Mouse (Mus musculus) gastrocnemius, postnatal 10 days (tissue): ENCODE measurements around the gene Phf11a. TPM values are rescaled to one million over a fixed set of nuclear protein-coding genes. Genes with fewer than 3 reads are reported as not detected.
"Not testable (repeated sequence)": the region's sequence is repeated elsewhere in the genome, so short reads cannot be mapped to it uniquely, and the experiment has no call there.

Source experiments
- DNase-seq: peaks from one replicate; pipeline ENCODE4 v3.0.0; 2021; ENCODE audit warnings: mixed read lengths
- long read RNA-seq, 2 experiments: library from polyadenylated mRNA; stranded (forward); transcript quantifications; one replicate each; pipeline ENCODE4 v2.0.0; 2021
- total RNA-seq, 2 experiments: library from RNA; stranded (reverse); gene quantifications; 2 replicates each; pipeline ENCODE4 v1.2.3; 2021

Gene Phf11a
- total RNA-seq, result not detected
- long read RNA-seq, experiment 1, result 0 reads
- long read RNA-seq, experiment 2, result 0 reads

DNA sequence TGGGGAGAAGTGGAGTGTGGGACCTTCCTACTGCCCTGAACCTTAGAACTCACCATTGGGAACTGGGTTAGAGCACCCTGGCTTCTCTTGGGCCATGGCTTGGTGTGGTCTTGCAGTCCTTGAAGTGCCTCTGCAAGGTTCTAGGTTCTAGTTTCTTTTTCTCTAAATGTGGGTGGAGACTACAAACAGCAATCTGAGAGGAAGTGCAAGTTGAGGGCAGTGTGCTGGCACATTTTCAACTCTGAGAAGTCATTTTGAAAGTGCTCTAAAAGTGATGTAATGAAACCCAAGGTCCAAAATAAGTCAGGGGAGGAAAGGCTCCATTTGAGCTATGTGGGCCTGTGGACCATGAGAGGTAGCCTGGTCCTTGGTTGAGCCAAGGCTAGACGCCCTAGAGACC, at the start of gene Phf11a:
Gene Phf11a (minus strand): TSS at position 132 of the 400 bp plus-strand sequence.
- not testable (repeated sequence) for DNase-seq

DNA sequence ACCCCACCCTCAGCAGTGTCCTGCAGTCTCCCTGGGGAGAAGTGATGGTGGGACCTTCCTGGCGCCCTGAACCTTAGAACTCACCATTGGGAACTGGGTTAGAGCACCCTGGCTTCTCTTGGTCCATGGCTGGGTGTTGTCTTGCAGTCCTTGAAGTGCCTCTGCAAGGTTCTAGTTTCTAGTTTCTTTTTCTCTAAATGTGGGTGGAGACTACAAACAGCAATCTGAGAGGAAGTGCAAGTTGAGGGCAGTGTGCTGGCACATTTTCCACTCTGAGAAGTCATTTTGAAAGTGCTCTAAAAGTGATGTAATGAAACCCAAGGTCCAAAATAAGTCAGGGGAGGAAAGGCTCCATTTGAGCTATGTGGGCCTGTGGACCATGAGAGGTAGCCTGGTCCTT, 43.9 kb upstream of the Phf11a start, which contains the start of gene Phf11b:
Gene Phf11b (minus strand): TSS at position 163 of the 400 bp plus-strand sequence.
- not testable (repeated sequence) for DNase-seq

DNA sequence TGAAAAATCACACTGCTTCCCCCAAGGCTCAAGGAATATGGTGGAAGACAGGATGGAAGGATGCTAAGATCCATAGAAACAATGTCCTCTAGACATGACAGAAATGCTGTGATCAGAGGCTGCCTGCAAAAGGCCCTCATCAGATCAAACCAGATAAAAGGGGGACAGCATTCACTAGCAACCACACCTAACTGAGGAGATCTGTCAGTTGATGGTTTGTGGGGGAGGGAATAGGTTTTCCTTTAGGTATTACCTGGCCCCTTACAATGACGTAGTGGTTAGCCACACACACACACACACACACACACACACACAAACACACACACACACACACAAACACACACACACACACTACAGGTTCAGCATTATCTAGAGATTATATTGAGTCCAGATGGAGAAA, 42.2 kb upstream of the Phf11a start:
- no peak for DNase-seq

DNA sequence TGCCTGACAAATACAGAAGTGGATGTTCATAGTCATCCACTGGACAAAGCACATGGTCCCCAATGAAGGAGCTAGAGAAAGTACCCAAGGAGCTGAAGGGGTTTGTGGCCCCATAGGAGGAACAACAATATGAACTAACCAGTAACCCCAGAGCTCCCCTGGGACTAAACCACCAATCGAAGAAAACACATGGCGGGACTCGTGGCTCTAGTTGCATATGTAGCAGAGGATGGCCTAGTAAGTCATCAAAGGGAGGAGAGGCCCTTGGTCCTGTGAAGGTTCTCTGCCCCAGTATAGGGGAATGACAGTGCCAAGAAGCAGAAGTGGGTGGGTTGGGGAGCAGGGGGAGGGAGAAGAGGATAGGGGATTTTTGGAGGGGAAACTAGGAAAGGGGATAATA, 38.7 kb upstream of the Phf11a start:
- DNase-seq, result not testable (repeated sequence)

DNA sequence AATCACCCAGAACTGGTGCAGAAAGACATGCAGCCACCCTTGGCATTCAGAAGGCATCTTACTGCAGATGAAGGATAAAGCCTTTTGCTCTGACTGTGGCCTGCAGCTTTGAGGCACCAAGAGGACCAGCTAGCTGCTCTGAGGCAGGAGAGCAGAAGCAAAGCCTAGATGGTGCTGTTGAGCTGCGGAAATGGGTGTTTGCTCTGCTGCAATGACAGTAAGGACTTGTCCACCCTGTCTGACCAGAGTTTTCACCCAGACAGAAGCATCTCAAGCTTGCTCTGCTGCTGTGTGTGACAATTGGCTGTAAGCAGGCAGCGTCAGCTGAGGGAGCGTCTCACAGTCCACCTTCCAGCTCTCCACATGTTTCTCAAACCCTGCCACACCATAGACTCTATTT, 33.2 kb upstream of the Phf11a start:
- peak; percentile 4 for DNase-seq

DNA sequence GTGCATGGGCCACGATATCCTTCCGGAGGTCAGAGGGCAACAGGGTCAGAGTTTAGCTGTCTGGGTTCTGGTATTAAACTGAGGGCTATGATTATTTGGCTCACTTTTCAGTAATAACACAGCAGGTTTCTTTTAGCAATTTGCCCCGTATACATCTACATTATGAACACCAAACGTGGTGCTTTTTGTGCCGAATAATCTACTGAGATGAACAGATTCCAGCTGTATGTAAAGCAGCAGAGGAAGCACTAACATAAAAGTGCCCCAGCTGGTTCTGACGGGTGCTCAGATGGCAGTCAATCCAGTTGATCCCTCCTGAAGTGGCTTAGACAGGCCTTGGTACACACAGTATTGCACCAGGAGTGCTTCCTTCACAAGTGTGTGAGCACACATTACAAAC, 22.6 kb upstream of the Phf11a start:
- DNase-seq, result not testable (repeated sequence)

DNA sequence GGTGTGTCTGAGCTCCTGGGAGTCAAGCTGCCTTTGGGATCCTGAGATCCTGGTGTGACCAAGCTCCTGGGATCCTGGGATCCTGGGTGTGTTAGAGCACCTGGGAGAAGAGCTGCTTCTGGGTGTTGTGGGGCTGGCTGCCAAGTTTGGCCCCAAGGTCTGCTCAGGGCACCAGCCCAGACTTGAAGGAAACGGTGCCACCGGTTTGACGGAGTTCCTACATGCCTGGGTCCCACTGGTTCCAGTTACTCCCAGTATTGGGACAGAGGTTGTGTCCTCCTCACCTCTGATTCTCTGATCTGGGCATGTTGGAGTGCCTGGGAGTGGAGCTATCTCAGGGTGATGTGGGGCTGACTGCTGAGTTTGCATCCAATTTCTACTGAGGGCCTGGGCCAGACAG, 21.7 kb upstream of the Phf11a start:
- DNase-seq, result not testable (repeated sequence)

DNA sequence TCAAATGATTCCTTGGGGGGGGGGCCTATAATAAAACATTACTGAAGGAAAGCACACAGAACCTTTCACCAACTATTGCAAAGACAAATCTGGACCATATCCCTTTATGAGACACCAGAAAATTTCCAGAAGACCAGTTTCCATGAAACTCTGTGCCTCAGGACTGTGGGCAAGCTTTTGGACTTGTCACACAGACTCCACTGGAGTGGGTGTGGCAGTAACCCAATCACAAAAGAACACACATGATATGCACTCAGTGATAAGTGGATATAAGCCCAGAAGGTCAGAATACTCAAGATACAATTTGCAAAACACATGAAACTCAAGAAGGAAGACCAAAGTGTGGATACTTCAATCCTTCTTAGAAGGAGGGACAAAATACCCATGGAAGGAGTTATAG, 5.6 kb downstream of the Phf11a start:
- DNase-seq, result not testable (repeated sequence)

DNA sequence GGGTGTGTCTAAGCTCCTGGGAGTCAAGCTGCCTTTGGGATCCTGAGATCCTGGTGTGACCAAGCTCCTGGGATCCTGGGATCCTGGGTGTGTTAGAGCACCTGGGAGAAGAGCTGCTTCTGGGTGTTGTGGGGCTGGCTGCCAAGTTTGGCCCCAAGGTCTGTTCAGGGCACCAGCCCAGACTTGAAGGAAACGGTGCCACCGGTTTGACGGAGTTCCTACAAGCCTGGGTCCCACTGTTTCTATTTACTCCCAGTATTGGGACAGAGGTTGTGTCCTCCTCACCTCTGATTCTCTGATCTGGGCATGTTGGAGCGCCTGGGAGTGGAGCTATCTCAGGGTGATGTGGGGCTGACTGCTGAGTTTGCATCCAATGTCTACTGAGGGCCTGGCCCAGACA, 22.4 kb downstream of the Phf11a start:
- DNase-seq, result not testable (repeated sequence)

DNA sequence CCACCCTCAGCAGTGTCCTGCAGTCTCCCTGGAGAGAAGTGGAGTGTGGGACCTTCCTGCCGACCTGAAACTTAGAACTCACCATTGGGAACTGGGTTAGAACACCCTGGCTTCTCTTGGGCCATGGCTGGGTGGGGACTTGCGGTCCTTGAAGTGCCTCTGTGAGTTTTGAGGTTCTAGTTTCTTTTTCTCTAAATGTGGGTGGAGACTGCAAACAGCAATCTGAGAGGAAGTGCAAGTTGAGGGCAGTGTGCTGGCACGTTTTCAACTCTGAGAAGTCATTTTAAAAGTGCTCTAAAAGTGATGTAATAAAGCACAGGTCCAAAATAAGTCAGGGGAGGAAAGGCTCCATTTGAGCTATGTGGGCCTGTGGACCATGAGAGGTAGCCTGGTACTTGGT, 37.3 kb downstream of the Phf11a start, which contains the start of gene Gm6904:
Gene Gm6904 (minus strand): TSS at position 161 of the 400 bp plus-strand sequence.
- DNase-seq, result no peak

DNA sequence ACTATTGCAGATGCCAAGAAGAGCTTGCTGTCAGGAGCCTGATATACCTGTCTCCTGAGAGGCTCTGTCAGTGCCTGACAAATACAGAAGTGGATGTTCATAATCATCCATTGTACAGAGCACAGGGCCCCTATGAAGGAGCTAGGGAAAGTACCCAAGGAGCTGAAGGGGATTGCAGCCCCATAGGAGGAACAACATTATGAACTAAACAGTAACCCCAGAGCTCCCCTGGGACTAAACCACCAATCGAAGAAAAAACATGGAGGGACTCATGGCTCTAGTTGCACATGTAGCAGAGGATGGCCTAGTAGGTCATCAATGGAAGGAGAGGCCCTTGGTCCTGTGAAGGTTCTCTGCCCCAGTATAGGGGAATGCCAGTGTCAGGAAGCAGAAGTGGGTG, 41.5 kb downstream of the Phf11a start:
- DNase-seq, result not testable (repeated sequence)

DNA sequence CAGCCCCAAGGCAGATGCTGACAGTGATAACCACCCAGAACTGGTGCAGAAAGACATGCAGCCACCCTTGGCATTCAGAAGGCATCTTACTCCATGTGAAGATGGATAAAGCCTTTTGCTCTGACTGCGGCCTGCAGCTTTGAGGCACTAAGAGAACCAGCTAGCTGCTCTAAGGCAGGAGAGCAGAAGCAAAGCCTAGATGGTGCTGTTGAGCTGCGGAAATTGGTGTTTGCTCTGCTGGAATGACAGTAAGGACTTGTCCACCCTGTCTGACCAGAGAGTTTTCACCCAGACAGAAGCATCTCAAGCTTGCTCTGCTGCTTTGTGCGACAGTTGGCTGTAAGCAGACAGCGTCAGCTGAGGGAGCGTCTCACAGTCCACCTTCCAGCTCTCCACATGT, 47.0 kb downstream of the Phf11a start:
- not testable (repeated sequence) for DNase-seq

DNA sequence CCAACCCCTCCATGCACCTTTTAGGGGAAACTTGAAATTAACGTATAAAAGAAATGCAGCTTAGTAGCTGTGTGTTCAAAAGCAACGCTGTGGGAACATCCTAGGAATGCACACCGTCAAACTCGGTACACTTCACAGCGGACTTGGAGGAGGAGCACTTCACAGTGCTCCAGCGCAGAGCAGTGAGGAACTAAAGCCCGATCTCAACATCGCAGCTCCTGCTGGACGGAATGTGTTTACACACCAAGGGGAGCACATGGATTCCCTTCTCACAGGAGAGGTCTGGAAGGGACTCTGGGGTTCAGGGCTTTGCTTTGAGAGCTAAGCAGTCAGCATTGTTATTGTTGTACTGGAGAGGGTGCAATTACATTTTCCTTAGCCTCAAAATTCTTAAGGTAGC, 63.7 kb downstream of the Phf11a start:
- DNase-seq, result no peak

DNA sequence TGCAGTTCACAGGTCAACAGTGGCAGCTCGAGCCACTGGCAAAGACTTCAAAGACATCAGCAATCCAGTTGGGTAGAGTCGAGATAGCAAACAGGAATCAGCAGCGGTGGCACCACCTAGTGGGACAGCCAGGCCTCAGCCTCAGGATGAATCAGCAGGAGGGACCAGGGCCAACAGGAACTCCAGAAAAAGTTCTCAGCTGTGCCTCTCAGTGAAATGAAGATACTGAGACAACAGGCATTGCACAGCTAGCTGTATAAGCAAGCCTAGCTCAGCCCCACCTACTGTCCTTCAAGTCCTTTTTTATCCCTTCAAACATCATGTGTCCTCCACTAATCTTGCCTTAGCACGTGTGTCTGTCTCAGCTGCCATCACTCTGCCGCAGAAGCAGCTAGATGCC, 65.3 kb downstream of the Phf11a start:
- no peak for DNase-seq

DNA sequence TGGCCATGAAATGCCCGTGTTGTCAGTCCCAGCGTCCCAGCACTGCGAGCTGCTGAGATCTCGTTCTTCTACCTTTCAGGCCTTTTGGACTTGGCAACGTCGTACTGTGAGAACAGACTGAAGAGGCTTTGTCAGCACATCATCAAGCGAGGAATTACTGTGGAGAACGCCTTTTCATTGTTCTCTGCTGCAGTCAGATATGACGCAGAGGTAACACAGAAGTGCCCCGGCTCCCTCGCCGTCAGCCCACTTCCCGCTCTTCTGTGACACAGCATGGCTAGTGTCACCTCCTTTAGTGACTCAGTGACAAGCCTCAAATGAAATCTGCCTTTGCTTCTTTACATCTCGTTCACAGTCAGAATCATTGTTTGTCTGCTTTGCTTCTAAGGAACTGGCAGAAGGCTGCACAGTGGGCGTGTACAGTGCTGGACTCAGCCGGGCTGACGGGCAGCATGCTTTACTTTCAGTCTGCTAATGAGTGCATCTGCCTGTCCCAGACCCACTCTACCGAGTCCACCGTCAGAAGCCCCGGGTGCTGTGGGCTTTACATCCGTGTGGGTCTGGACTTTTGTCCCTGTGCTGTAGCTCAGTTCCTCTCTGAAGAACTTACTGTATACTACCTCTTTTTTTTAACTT, 66.9 kb downstream of the Phf11a start:
- DNase-seq, result no peak

DNA sequence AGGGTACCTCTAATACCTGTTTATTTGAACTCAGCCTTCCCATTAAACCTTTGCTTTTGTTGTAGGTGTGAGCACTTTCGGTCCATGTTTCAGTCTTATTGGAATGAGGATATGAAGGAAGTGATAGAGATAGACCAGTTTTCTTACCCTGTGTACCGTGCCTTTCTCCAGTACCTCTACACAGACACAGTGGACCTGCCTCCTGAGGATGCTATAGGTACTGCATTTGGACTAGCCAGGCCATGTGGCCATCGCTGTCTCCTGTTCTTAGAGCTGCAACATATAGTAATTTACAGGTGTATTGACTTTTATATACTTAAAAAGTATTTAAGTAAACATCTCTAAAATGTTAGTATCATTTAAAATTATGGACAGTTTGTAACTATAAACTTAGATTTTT, 67.5 kb downstream of the Phf11a start:
- no peak for DNase-seq

Other genes with a start within 250 kb of the Phf11a start
- not detected for gene 1700129C05Rik, start 154.6 kb downstream of the Phf11a start, total RNA-seq
- not detected for gene Gm5142, start 118.8 kb downstream of the Phf11a start, total RNA-seq
- 10 to 100 TPM; 14.4 to 18.3 TPM for gene Rcbtb1, start 96.3 kb downstream of the Phf11a start, total RNA-seq
- not detected for gene Gm6904, start 37.3 kb downstream of the Phf11a start, total RNA-seq
- under 1 TPM in 1 of 2 experiments, not detected in 1; 0.28 TPM for gene Phf11b, start 43.8 kb upstream of the Phf11a start, total RNA-seq
- 1 to 10 TPM; 1.6 to 2.2 TPM for gene Phf11d, start 67.9 kb upstream of the Phf11a start, total RNA-seq
- gene Phf11c, start 97.9 kb upstream of the Phf11a start, total RNA-seq, result under 1 TPM; 0.42 to 0.52 TPM
- gene Setdb2, start 143.4 kb upstream of the Phf11a start, total RNA-seq, result 1 to 10 TPM; 5.5 to 6.8 TPM
- gene Cab39l, start 143.4 kb upstream of the Phf11a start, total RNA-seq, result 10 to 100 TPM; 14.0 to 16.6 TPM